Mouse (Mus musculus) CH12.LX (cell line): ENCODE measurements around the gene Lrig1. TPM values are rescaled to one million over a fixed set of nuclear protein-coding genes. Genes with fewer than 3 reads are reported as not detected.

ENCODE experiments used
- DNase-seq: peaks from one replicate; pipeline ENCODE4 v3.0.0-alpha.2; 2013; ENCODE audit errors: extremely low read depth
- H3K27ac ChIP-seq: 2 replicates; pipeline ENCODE4 v1.5.1; 2012; ENCODE audit warnings: low read depth, mild to moderate bottlenecking, control low read depth, moderate library complexity; ENCODE audit not compliant: insufficient read depth
- H3K27me3 ChIP-seq: replicated peaks from 2 replicates; pipeline ENCODE3; 2012; ENCODE audit warnings: inconsistent platforms
- H3K36me3 ChIP-seq, 2 experiments: replicated peaks in 1 of 2; 2 replicates each; pipeline versions ENCODE3 to v1.6.1; 2012; ENCODE audit warnings: inconsistent platforms in 1 of 2, low read length in 1 of 2, mild to moderate bottlenecking in 1 of 2, mixed read lengths in 1 of 2, moderate library complexity in 1 of 2; ENCODE audit not compliant: control insufficient read depth in 1 of 2, insufficient read depth in 1 of 2
- H3K4me1 ChIP-seq, 2 experiments: 2 replicates each; pipeline ENCODE4 v1.6.1; 2012; ENCODE audit warnings: inconsistent platforms in 1 of 2, moderate library complexity in 1 of 2; ENCODE audit not compliant: insufficient read depth in 2 of 2, control insufficient read depth in 1 of 2
- H3K4me2 ChIP-seq: 2 replicates; pipeline ENCODE4 v1.6.1; 2012; ENCODE audit warnings: low read depth, mild to moderate bottlenecking, control low read depth; ENCODE audit not compliant: poor library complexity, insufficient read depth, severe bottlenecking
- H3K4me3 ChIP-seq, 3 experiments: fragments of 150-350 bp in 1 of 3; sonication (generic) in 1 of 3; replicated peaks in 1 of 3; 2 replicates each; pipeline versions ENCODE3 to v1.5.1; 2011 to 2012; ENCODE audit warnings: low read depth in 2 of 3, low read length in 2 of 3, mild to moderate bottlenecking in 2 of 3, moderate library complexity in 2 of 3, control low read depth in 1 of 3, improper control_type of control experiment in 1 of 3, inconsistent platforms in 1 of 3, mixed read lengths in 1 of 3; ENCODE audit not compliant: poor library complexity in 1 of 3
- H3K79me2 ChIP-seq: replicated peaks from 2 replicates; pipeline ENCODE4 v1.6.1; 2012; ENCODE audit warnings: mild to moderate bottlenecking, moderate library complexity; ENCODE audit not compliant: control insufficient read depth, poor library complexity, insufficient read depth, severe bottlenecking; ENCODE audit errors: extremely low read depth
- H3K9ac ChIP-seq: 2 replicates; pipeline ENCODE4 v1.6.1; 2012; ENCODE audit warnings: low read depth, mild to moderate bottlenecking, control low read depth, moderate library complexity; ENCODE audit not compliant: insufficient read depth
- H3K9me3 ChIP-seq: replicated peaks from 2 replicates; pipeline ENCODE3; 2012; ENCODE audit warnings: low read length, inconsistent platforms, mixed read lengths
- BHLHE40 ChIP-seq: IDR thresholded peaks from 2 replicates; pipeline ENCODE4 v1.6.1; 2011; ENCODE audit warnings: mild to moderate bottlenecking, low read depth, low read length, improper control_type of control experiment
- CTCF ChIP-seq, 2 experiments: IDR thresholded peaks in 1 of 2; conservative IDR thresholded peaks in 1 of 2; 2 replicates each; pipeline ENCODE4 v1.5.1; 2011 to 2012; ENCODE audit warnings: low read depth in 2 of 2, low read length in 2 of 2, improper control_type of control experiment in 1 of 2, inconsistent platforms in 1 of 2, mild to moderate bottlenecking in 1 of 2, moderate library complexity in 1 of 2
- E2F4 ChIP-seq: IDR thresholded peaks from 2 replicates; pipeline ENCODE4 v1.6.1; 2011; ENCODE audit warnings: low read depth, low read length, improper control_type of control experiment; ENCODE audit not compliant: insufficient replicate concordance
- EP300 ChIP-seq: IDR thresholded peaks from 2 replicates; pipeline ENCODE4 v1.6.1; 2011; ENCODE audit warnings: low read length, improper control_type of control experiment
- GABPA ChIP-seq: IDR thresholded peaks from 2 replicates; pipeline ENCODE4 v1.6.1; 2012; ENCODE audit warnings: low read depth, low read length, improper control_type of control experiment, inconsistent platforms; ENCODE audit not compliant: insufficient replicate concordance
- JUN ChIP-seq: IDR thresholded peaks from 2 replicates; pipeline ENCODE4 v1.6.1; 2011; ENCODE audit warnings: low read depth, mild to moderate bottlenecking, low read length, improper control_type of control experiment, moderate library complexity; ENCODE audit not compliant: insufficient read depth
- MAZ ChIP-seq: IDR thresholded peaks from 2 replicates; pipeline ENCODE4 v1.6.1; 2012; ENCODE audit warnings: low read depth, mild to moderate bottlenecking, inconsistent platforms, low read length, improper control_type of control experiment, moderate library complexity
- MXI1 ChIP-seq: IDR thresholded peaks from 2 replicates; pipeline ENCODE4 v1.6.1; 2011; ENCODE audit warnings: mild to moderate bottlenecking, low read depth, low read length, improper control_type of control experiment
- MYC ChIP-seq: IDR thresholded peaks from 2 replicates; pipeline ENCODE4 v1.6.1; 2011; ENCODE audit warnings: low read depth, mild to moderate bottlenecking, improper control_type of control experiment, low read length
- NELFE ChIP-seq: IDR thresholded peaks from 2 replicates; pipeline ENCODE4 v1.6.1; 2011; ENCODE audit warnings: low read depth, low read length, improper control_type of control experiment
- NRF1 ChIP-seq: IDR thresholded peaks from 2 replicates; pipeline ENCODE4 v1.6.1; 2014; ENCODE audit warnings: low read depth, mild to moderate bottlenecking, inconsistent platforms, low read length, improper control_type of control experiment, moderate library complexity
- POLR2A ChIP-seq: IDR thresholded peaks from 2 replicates; pipeline ENCODE4 v1.6.1; 2011; ENCODE audit warnings: low read depth, mild to moderate bottlenecking, improper control_type of control experiment, low read length
- POLR2AphosphoS2 ChIP-seq: IDR thresholded peaks from 2 replicates; pipeline ENCODE4 v1.6.1; 2011; ENCODE audit warnings: low read depth, low read length, improper control_type of control experiment
- TBP ChIP-seq: conservative IDR thresholded peaks from 2 replicates; pipeline ENCODE4 v1.6.1; 2011; ENCODE audit warnings: low read depth, low read length, improper control_type of control experiment
- UBTF ChIP-seq: IDR thresholded peaks from 2 replicates; pipeline ENCODE4 v1.6.1; 2012; ENCODE audit warnings: low read depth, mild to moderate bottlenecking, inconsistent platforms, low read length, improper control_type of control experiment, moderate library complexity
- USF1 ChIP-seq: IDR thresholded peaks from 2 replicates; pipeline ENCODE4 v1.6.1; 2014; ENCODE audit warnings: low read depth, mild to moderate bottlenecking, inconsistent platforms, low read length, improper control_type of control experiment
- USF2 ChIP-seq: conservative IDR thresholded peaks from 2 replicates; pipeline ENCODE4 v1.6.1; 2011; ENCODE audit warnings: low read depth, low read length, improper control_type of control experiment
- ZKSCAN1 ChIP-seq: IDR thresholded peaks from 2 replicates; pipeline ENCODE4 v1.6.1; 2012; ENCODE audit warnings: low read depth, inconsistent platforms, low read length, improper control_type of control experiment, borderline replicate concordance
- dilution Hi-C: fragments of 300-500 bp; cut with MboI; formaldehyde crosslinking; loops from 2 replicates; pipeline ENCODE4 v1.14.3; 2020; ENCODE audit warnings: low sequenced_read_pairs; ENCODE audit not compliant: extremely low pct_unique_long_range_greater_than_20kb, extremely low pct_ligation_motif_present
- in situ Hi-C: fragments of 300-500 bp; cut with MboI; formaldehyde crosslinking; loops from 3 replicates; pipeline ENCODE4 v1.14.3; 2019; ENCODE audit warnings: low sequenced_read_pairs, low pct_ligation_motif_present, low pct_unique_long_range_greater_than_20kb, mixed read lengths
- polyA plus RNA-seq: library from polyadenylated mRNA; unstranded; fragments of >175 nt; gene quantifications from 2 replicates; pipeline ENCODE4 v1.2.1, GENCODE M21; 2012; ENCODE audit warnings: low read depth; ENCODE audit not compliant: insufficient read length
- total RNA-seq, 2 experiments: library from RNA; depleted of rRNA; stranded (reverse); fragments of 300-350 nt in 1 of 2; fragments of >200 nt in 1 of 2; gene quantifications; 2 replicates each; pipeline ENCODE4 v1.2.3; 2012 to 2014

Gene Lrig1
- total and polyA plus RNA-seq, 3 experiments: 0.43 TPM; not detected in 2

GRCm38 (mm10) chr6:94729132-94729531, 29.2 kb upstream of the Lrig1 start:
- Histone ChIP-seq H3K79me2 (no peaks in the 10 kb centered on the region), H3K36me3 (no peaks in the 10 kb centered on the region), H3K27ac (no peak overlapping the region), H3K4me2 (no peak overlapping the region), H3K4me1 (no peaks in the 10 kb centered on the region), H3K4me3 (no peak overlapping the region), H3K27me3 (peaks cover 22% of the 10 kb centered on the region), H3K9me3 (no peaks in the 10 kb centered on the region), H3K9ac (no peak overlapping the region)
- DNase-seq: no peak
- dilution Hi-C loops: no loop called here
- in situ Hi-C loops: no loop called here
- no peak for TF ChIP-seq USF1
- no peak for TF ChIP-seq GABPA
- no peak for TF ChIP-seq UBTF
- TF ChIP-seq TBP: no peak
- no peak for TF ChIP-seq POLR2A

GRCm38 (mm10) chr6:94724612-94725011, 24.7 kb upstream of the Lrig1 start:
- Histone ChIP-seq H3K9me3 (no peaks in the 10 kb centered on the region), H3K79me2 (no peaks in the 10 kb centered on the region), H3K4me3 (no peak overlapping the region), H3K36me3 (no peaks in the 10 kb centered on the region), H3K9ac (no peak overlapping the region)
- no peak for TF ChIP-seq UBTF
- no peak for TF ChIP-seq ZKSCAN1
- TF ChIP-seq USF2: no peak
- TF ChIP-seq POLR2AphosphoS2: no peak
- TF ChIP-seq E2F4: no peak
- TF ChIP-seq MXI1: no peak
- no peak for TF ChIP-seq NELFE
- no peak for TF ChIP-seq CTCF (conservative IDR thresholded peaks at IDR 0.05 in 1 of 2, IDR thresholded peaks at IDR 0.05 in 1 of 2; ENCODE audit: low read depth in 2 of 2, low read length in 2 of 2)
- TF ChIP-seq MYC: no peak
- TF ChIP-seq MAZ: no peak
- no peak for TF ChIP-seq NRF1
- TF ChIP-seq BHLHE40: no peak
- no peak for TF ChIP-seq JUN
- no peak for TF ChIP-seq EP300
- TF ChIP-seq, all 38 proteins: peak for 0
- H3K4me2 ChIP-seq: no peak overlapping the region
- no peaks in the 10 kb centered on the region for H3K4me1 ChIP-seq
- peaks cover 9% of the 10 kb centered on the region for H3K27me3 ChIP-seq
- no peak for DNase-seq
- in situ Hi-C loops (no loop called here), dilution Hi-C loops (no loop called here)
- H3K27ac ChIP-seq: no peak overlapping the region
